Mouse (Mus musculus) lung, postnatal 0 days (tissue): Measurements from ENCODE around the gene Pdk2.

Source experiments
- CTCF ChIP-seq: IDR thresholded peaks from 2 replicates; pipeline ENCODE4 v1.5.1; 2016; ENCODE audit warnings: antibody characterized with exemption, mild to moderate bottlenecking
- EP300 ChIP-seq: IDR thresholded peaks from 2 replicates; pipeline ENCODE4 v1.6.1; 2016; ENCODE audit warnings: antibody characterized with exemption, mild to moderate bottlenecking, control low read depth

GRCm38 (mm10) chr11:95080783-95081182, 39.6 kb upstream of the Pdk2 start:
- TF ChIP-seq CTCF (no peak), EP300 (no peak)
